Mouse (Mus musculus) thymus, postnatal 14 days (tissue): Measurements from ENCODE around the gene Cdk8.

ENCODE experiments used
- DNase-seq: peaks from one replicate; pipeline ENCODE4 v3.0.0; 2021

The Cdk8 gene

DNA sequence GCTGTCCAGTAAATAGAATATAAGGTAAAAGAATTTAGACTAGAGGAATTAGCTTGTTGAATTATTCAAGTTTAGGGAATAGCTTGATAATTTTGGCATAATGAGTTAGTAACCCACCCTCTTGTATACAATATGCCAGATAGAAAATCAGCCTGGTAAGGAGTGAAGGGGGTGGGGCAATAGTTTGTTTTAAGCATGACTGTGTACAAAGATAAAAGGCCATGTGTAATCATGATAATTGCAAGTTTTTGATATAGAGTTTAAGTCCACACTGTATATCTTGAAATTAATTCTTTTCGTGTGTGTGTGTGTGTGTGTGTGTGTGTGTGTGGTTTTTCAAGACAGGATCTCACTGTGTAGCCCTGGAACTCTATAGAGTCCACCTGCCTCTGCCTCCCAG lies 3.3 kb downstream of the Cdk8 start:
- no peak for DNase-seq

DNA sequence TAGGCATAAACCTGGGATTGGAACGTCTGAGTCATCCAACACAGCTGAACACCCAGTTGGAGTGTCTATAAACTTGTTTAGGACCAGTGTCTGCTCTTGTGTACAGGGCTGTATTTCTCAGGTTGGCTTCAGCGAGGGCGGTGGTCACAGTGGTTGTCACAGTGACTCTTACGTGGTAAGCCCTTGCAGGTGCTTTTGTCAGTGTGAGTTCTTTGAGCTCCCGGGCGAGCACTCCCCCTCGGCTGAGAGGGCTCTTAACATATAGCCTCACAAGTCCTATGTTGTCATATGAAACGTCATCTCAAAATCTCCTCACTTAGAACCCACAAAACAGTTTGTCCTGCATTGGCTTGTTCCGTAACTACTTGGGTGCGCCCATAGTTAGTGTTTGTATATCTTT lies 7.2 kb downstream of the Cdk8 start:
- DNase-seq = no peak

GRCm38 (mm10) chr5:146240771-146241170 lies 9.7 kb downstream of the Cdk8 start:
- no peak for DNase-seq

- DNase-seq = no peak
These were observed 10.2 kb downstream of the Cdk8 start for GRCm38 (mm10) chr5:146241202-146241601.

DNA sequence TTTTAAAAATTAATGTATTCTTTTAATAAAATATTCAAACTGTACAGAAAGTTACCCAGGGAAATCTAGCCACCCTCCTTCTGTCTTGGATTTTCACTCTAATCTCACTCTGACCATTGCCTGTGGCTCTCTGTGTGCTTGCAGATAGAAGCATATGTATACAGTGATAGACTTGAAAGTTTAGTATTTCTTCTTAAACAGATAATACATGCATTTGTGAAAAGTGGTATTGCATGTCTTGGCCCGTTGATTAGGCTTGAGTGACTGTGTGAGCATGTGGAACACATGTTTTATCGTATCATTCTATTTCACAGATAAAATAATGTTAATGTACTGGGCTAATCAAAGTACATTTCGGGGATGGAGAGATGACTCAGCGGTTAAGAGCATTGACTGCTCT lies 14.2 kb downstream of the Cdk8 start:
- no peak for DNase-seq

GRCm38 (mm10) chr5:146245646-146246370 lies 14.8 kb downstream of the Cdk8 start:
- DNase-seq = no peak

DNA sequence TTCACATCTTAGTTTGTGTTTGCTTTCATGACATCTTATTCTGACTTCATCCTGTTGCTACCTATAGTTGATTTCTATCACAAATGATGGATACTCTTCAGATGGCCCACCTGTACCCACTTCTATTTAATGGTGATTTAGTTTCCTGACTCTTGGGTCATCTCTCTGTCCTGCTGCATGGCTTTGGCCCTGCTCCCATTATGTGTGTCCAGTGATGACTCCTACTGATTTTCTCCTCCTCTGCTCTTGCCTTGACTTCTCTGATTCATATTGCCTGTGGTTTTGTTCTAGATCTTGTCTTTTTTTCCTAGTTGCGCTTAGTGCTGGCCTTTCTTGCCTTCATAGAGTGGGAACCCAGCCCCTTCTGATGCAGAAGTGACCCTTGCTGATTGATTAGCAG lies 15.4 kb downstream of the Cdk8 start:
- DNase-seq = no peak

DNA sequence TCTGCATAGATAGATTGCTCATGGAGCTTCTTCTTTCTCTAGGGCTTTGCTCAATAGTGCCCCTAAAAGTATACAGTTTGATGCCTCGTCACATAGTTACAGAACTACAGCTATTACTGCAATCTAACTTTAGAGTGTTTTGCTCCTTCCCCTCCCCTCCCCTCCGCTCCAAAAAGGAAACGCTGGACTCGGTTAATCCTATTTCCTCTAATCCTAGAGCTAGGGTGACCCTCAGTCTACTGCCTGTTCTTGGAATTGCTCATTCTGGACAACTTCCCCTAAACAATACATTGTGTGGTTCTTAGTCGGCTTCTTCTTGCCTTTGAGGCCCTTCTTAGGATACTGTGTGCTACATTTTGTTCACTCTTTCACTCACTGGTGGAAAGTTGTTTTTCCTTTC lies 16.7 kb downstream of the Cdk8 start:
- DNase-seq = no peak

DNA sequence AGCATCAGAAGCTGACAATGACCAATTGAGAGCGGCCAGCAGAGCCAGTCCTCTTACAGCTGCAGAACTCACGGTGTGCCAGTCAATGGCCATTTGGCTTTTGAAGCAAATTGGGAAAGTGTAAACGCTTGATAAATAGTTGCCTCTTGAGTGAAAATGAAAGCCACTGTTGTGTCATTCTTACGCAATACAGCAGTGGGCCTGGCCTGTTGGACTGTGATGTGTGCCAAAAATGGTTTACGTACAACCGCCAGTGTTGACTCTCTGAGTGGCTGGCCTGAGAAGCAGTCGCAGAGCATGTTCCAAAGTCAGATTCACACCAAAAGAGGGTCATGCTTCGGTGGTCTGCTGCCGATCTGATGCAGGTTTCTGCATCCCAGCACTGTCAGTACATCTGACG lies 17.7 kb downstream of the Cdk8 start:
- DNase-seq = no peak

- no peak for DNase-seq
These were observed 19.5 kb downstream of the Cdk8 start for GRCm38 (mm10) chr5:146250369-146251075.

DNA sequence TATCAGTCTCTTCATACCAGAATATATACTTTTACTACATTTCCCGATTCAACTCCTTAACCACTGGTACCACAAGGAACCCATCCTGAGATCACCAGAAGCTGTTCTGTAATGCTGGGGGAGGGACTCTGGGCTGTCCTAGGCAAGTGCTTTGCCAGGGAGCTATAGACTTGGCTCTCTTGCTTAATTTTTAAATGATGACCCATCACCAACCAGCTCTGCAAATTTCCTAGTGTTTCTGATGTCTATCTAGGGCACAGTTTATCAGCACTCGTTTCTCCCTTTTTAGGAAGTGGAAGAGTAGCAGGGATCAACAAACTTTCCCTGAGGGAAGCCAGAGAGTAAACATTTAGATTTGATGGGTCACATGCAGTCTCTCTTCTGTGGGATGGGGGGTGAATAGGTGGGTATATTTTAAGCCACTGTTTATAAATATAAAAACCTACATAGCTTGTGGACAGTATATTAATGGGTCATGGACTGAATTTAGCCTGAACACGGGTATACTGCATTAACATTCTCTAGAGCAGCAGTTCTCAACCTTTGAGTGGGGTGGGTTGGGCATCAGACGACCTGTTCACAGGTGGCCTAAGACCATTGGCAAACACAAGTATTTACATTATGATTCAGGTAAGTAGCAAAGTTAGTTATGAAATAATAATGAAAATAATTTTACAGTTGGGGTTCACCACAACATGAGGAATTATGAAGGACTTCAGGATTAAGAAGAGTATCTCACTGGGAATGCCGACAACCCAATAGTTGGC lies 20.8 kb downstream of the Cdk8 start:
- no peak for DNase-seq

DNA sequence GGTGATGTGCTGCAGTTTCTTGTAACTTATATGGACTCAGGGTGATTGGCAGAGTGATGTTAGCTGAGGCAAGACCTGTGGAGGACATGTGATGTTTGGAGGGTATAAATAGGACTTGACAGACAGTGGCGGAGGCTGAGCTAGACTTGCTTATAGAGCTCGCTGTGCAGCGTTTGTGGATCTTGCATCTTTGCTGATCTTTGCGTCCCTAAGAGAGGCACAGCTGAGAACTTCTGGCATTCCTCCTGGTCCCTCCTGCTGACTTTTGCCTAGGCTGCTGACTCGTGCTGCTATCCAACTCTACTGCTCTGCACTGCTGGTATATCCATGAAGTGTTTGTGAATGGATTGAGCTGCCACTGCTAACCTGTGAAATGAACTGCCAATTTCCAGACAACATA lies 22.6 kb downstream of the Cdk8 start:
- DNase-seq = no peak

DNA sequence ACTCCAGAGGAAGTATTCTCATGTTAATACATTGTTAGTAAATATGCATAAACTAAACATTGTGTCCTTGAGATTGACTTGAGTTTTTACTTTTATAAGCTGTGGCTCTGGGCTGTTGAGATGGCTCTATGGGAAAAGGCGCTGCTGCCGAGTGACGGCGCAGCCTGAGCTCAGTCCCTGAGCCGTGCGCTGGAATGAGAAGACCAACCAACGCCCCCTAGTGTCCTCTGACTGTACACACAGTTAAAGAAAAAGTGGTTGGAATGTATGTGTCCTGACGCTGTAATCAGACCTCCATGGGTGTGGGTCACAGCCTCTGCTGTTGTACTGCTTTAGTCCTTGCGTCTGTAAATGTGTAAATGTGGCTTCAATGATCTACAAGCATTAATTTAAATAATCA lies 29.0 kb downstream of the Cdk8 start:
- DNase-seq = no peak

DNA sequence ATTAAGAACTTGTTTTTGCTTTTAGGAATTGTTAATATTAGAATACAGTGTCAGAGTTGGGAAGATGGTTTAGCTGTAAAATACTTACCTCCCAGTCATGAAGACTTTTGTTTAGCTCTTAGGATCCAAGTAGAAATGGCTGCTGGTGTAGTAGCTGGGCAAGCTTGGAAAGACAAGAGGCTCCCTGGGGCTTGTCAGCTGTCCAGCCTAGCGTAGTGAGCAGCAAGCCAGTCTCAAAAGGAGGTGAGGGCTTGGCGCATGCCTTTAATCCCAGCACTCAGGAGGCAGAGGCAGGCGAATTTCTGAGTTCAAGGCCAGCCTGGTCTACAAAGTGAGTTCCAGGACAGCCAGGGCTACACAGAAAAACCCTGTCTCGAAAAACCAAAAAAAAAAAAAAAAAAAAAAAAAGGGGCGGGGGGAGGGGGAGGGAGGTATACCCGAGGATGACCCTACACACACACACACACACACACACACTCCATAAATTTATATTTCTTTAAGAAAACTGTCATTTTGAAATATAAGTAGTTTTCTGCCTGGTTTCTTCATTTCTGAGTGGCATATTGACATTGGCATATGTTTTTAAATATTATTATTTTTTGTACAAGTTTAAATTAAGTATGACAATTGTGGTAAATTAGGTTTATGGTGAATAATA lies 35.0 kb downstream of the Cdk8 start:
- DNase-seq = no peak

DNA sequence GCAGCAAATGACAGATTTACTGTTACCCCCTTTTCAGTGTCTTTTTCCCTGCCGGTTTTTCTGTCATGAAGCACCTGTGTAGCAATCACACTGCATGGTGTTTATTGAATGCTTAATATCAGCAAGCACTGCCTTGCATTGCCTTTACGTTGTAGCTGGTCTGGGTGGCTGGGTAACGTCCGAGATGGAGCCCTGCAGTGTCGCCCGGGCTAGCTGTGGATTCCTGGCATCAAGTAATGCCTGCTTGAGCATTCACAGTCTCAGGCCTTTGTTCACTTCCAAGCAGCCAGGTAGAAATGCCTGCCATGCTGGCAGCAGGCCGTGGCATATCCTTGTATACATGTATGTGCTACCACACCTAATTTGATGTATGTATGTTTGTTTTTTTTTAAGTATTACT lies 36.7 kb downstream of the Cdk8 start:
- no peak for DNase-seq

GRCm38 (mm10) chr5:146270593-146270992 lies 39.6 kb downstream of the Cdk8 start:
- no peak for DNase-seq

DNA sequence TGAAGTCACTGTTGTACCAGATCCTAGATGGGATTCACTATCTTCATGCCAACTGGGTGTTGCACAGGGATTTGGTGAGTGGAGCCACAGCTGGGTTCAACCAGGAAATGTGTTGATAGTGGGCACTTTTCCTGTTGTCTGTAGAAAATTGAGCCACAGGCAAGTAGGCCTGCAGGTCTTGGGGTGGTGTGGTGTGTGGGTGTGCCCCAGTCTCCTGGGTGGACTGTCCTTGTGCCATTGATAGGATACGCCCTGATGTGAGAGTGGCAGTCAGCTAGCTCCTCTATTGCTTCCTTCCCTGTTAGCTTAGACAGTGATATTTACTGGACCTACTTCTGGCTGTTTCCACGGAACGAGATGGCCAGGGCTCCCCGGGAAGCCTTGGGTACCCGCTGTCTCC lies 40.6 kb downstream of the Cdk8 start:
- no peak for DNase-seq

DNA sequence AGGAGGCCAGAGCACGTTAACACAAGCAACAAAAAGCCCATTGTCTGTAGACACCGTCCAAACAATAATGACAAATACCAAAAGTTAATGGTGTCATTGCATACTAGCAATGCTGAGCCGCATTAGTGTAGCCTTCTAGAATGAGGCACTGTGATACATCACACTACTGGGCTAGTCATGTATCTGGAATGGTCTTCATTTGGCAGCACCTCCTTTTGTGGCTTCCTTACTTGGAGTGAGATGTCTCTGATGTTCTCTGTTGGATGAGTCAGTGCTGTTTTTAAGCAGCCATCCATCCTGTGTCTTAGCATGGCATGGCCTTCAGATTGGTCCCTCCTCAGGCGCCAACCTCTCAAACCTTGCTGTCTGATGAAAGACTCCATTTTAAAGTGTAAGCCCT lies 42.1 kb downstream of the Cdk8 start:
- DNase-seq = no peak

GRCm38 (mm10) chr5:146274420-146275045 lies 43.5 kb downstream of the Cdk8 start:
- DNase-seq = no peak

GRCm38 (mm10) chr5:146277513-146277912 lies 46.5 kb downstream of the Cdk8 start:
- DNase-seq = no peak

DNA sequence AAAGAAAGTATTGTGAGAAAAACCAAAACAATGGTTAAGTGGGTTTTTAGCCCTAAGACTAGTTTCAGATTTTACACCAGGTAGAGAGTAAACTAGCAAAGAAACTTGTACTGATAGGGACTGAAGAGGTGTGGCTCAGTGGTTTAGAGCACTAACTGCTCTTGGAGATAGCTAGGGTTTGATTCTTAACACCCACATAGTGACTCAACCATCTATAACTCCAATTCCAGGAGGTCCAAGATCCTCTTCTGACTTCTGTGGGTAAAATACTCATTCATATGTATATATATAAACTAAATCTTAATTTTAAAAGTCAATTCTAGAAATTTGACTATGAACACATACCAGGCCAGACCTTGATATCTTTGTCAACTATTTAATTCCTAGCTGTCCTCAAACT lies 49.0 kb downstream of the Cdk8 start:
- no peak for DNase-seq

GRCm38 (mm10) chr5:146281241-146281818 lies 50.3 kb downstream of the Cdk8 start:
- no peak for DNase-seq
